ENCODE assay signal across 8 mouse cellular contexts in the genomic region with DNA sequence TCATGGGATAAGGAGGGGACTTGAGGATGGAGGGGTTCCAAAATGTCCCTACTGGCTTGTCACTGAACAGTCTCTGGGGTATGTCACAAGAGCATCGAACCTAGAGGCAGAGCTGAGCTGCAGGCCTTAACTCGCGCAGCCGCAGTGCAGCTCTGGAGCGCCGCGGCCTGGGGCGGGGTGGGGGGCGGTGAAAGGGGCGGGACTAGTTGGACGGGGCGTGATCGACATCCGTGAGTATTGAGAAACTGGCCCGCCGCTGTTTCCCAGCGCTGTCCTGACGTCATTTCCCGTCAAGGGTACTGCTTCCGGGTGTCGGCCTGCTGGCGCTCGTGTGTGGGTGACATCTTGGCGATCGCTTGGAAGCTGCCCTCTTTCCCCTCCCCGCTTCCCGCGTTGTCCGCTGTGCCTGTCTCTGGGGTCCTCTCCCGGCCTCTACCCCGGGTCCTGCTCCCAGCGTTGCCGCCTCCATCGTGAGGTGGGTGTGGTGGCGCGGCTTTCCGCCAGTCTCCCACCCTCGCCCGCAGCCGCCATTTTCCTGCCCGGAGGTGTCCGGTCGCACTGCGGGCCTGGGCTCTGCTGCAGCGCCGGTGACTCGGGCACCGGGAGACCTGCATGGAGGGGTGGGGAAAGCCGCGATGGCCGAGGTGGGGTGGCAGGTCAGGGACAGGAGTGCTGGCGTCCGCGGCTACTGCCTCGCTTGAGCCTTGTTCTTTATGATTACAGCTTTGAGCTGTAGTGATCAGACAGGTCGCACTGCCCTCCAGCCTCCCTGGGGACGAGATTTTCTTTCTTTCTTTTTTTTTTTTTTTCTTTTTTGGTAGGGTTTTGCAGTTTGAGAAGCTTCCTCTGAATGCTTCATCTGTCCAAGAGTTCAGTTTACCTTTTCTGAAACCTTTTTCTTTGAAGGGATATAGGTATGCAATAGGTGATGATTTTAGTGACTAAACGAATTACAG. TPM values are rescaled to one million over a fixed set of nuclear protein-coding genes. Genes with fewer than 3 reads are reported as not detected.
DNase-seq lines count a peak whose midpoint lies in the region; ATAC-seq lines count a peak whose summit lies in the region.

A gene (plus strand): TSS at position 283 of the 956 bp plus-strand sequence.

- peak within 1 kb of the TSS; percentile 100 for H3K4me3 ChIP-seq in heart, embryonic 10.5 days
- H3K4me3 ChIP-seq in kidney, embryonic 15.5 days (replicated peaks) = peak within 1 kb of the TSS; percentile 87

- H3K9me3 ChIP-seq in heart, embryonic 10.5 days = no peaks in the 10 kb centered on the region
- H3K9me3 ChIP-seq in kidney, embryonic 15.5 days (replicated peaks) = no peaks in the 10 kb centered on the region

- peak; percentile 94 for DNase-seq in B cell, adult 2 months
- peak; percentile 99 for DNase-seq in brain, adult 2 months (ENCODE audit: low read depth, low spot score)
- peak; percentile 99 for DNase-seq in heart, embryonic 10.5 days (ENCODE audit: low spot score)
- DNase-seq in liver = peak; percentile 98
- peak; percentile 93 to 97 for DNase-seq in spleen, postnatal 4 days (ENCODE audit: low spot score in 2 of 2)

- H3K4me1 ChIP-seq in heart, embryonic 10.5 days = peaks cover 11% of the 10 kb centered on the region; the same call in 1 of the 2 replicates
- H3K4me1 ChIP-seq in kidney, embryonic 15.5 days = peaks cover 18% of the 10 kb centered on the region

- peak within 1 kb of the TSS; percentile 100 for H3K27ac ChIP-seq in heart, embryonic 10.5 days
- peak within 1 kb of the TSS; percentile 96 for H3K27ac ChIP-seq in kidney, embryonic 15.5 days

- H3K9ac ChIP-seq in kidney, embryonic 15.5 days = peak within 1 kb of the TSS; percentile 90

- no peaks in the 10 kb centered on the region for H3K27me3 ChIP-seq in heart, embryonic 10.5 days (ENCODE audit: insufficient read depth, poor library complexity, severe bottlenecking)
- H3K27me3 ChIP-seq in kidney, embryonic 15.5 days = no peaks in the 10 kb centered on the region

- peak within 1 kb of the TSS; percentile 59 for H3K4me2 ChIP-seq in kidney, embryonic 15.5 days

- ATAC-seq in erythroblast, adult 5-6 weeks (replicated peaks; ENCODE audit: low FRiP score, poor library complexity, severe bottlenecking) = peak; percentile 96
- ATAC-seq in kidney, embryonic 15.5 days (replicated peaks; ENCODE audit: low FRiP score) = peak; percentile 99
- ATAC-seq in monocyte, adult 5-6 weeks (replicated peaks; ENCODE audit: insufficient number of reproducible peaks, low FRiP score, low TSS enrichment, poor library complexity, severe bottlenecking) = peak; percentile 98

- WGBS in heart, embryonic 10.5 days = under 1% methylated on average over 58 of the region's 58 CpGs
- under 1% methylated on average over 58 of the region's 58 CpGs for WGBS in kidney, embryonic 15.5 days

- H3K36me3 ChIP-seq in heart, embryonic 10.5 days = peaks cover 27% of the 10 kb centered on the region
- peaks cover 25% of the 10 kb centered on the region for H3K36me3 ChIP-seq in kidney, embryonic 15.5 days

RNA-seq across cellular contexts. Expression of the gene that starts here (rescaled TPM):
- 69.2 and 94.7 TPM in 2 replicates for total RNA-seq in erythroblast, adult 5-6 weeks (2015; ENCODE audit: low replicate concordance)
- 103 and 137 TPM in 2 replicates for total RNA-seq in erythroblast, adult 5-6 weeks (2017; ENCODE audit: low replicate concordance)
- 169 and 198 TPM in 2 replicates for polyA plus RNA-seq in heart, embryonic 10.5 days (2016; fragmentation: Nextera tagmentation; extraction: Ambion mirVana)
- polyA plus RNA-seq in kidney, embryonic 15.5 days (2015; fragmentation: Nextera tagmentation; extraction: Ambion mirVana) = 237 and 247 TPM in 2 replicates
- total RNA-seq in monocyte, adult 5-6 weeks (2017) = 252 to 293 TPM (median 259 TPM) in 3 replicates

Comparison
In these comparisons a context has a peak if more than half of its experiments do, and no peak if none do; other contexts are left out.
1. Peak in every context shown above with its lines: DNase-seq, ATAC-seq, H3K4me3 ChIP-seq and H3K27ac ChIP-seq.